Mouse (Mus musculus) gastrocnemius, postnatal 10 days (tissue): ENCODE measurements around the gene Acot5. TPM values are rescaled to one million over a fixed set of nuclear protein-coding genes. Genes with fewer than 3 reads are reported as not detected.
"Not testable (repeated sequence)": the region's sequence is repeated elsewhere in the genome, so short reads cannot be mapped to it uniquely, and the experiment has no call there.

Experiments used
- DNase-seq: peaks from one replicate; pipeline ENCODE4 v3.0.0; 2021; ENCODE audit warnings: mixed read lengths
- total RNA-seq, 2 experiments: library from RNA; stranded (reverse); gene quantifications; 2 replicates each; pipeline ENCODE4 v1.2.3; 2021

Gene Acot5
- total RNA-seq, 2 experiments from 2014 or later: 0.23 TPM

- DNase-seq: no peak
Measured at GRCm38 (mm10) chr12:84062336-84062735, 6.8 kb upstream of the Acot5 start.

GRCm38 (mm10) chr12:84063228-84063627 lies 5.9 kb upstream of the Acot5 start:
- peak; percentile 16 for DNase-seq

GRCm38 (mm10) chr12:84063833-84064232 lies 5.3 kb upstream of the Acot5 start:
- no peak for DNase-seq

- DNase-seq: no peak
Measured at GRCm38 (mm10) chr12:84064621-84065020, 4.5 kb upstream of the Acot5 start.

- DNase-seq: no peak
Measured at GRCm38 (mm10) chr12:84067752-84068151, 1.4 kb upstream of the Acot5 start.

- DNase-seq: no peak
Measured at GRCm38 (mm10) chr12:84068296-84068695, 829 bp upstream of the Acot5 start.

GRCm38 (mm10) chr12:84069582-84069981 lies 457 bp downstream of the Acot5 start:
- peak; percentile 34 for DNase-seq

- no peak for DNase-seq
Measured at GRCm38 (mm10) chr12:84071696-84072095, 2.6 kb downstream of the Acot5 start.

- DNase-seq: no peak
Measured at GRCm38 (mm10) chr12:84077371-84077990, 8.4 kb downstream of the Acot5 start.

GRCm38 (mm10) chr12:84083842-84084241 lies 14.7 kb downstream of the Acot5 start:
- no peak for DNase-seq

- DNase-seq: no peak
Measured at GRCm38 (mm10) chr12:84084581-84084980, 15.5 kb downstream of the Acot5 start.

- DNase-seq: not testable (repeated sequence)
Measured at GRCm38 (mm10) chr12:84094666-84095065, 25.5 kb downstream of the Acot5 start.

- DNase-seq: no peak
Measured at GRCm38 (mm10) chr12:84099605-84100004, 30.5 kb downstream of the Acot5 start.

- no peak for DNase-seq
Measured at GRCm38 (mm10) chr12:84100071-84100470, 30.9 kb downstream of the Acot5 start.

GRCm38 (mm10) chr12:84100604-84101492 lies 31.7 kb downstream of the Acot5 start, which contains the start of gene Acot6:
Acot6 (plus strand) TSS chr12:84100654.
- peak; percentile 55 for DNase-seq

GRCm38 (mm10) chr12:84101493-84101845 lies 32.3 kb downstream of the Acot5 start:
- no peak for DNase-seq

GRCm38 (mm10) chr12:84107012-84107411 lies 37.9 kb downstream of the Acot5 start:
- DNase-seq: no peak

GRCm38 (mm10) chr12:84107692-84108091 lies 38.6 kb downstream of the Acot5 start:
- no peak for DNase-seq

GRCm38 (mm10) chr12:84109924-84110323 lies 40.8 kb downstream of the Acot5 start:
- DNase-seq: no peak

- DNase-seq: no peak
Measured at GRCm38 (mm10) chr12:84110814-84111213, 41.7 kb downstream of the Acot5 start.

GRCm38 (mm10) chr12:84113676-84114075 lies 44.6 kb downstream of the Acot5 start:
- DNase-seq: no peak

- DNase-seq: peak; percentile 89
Measured at GRCm38 (mm10) chr12:84114153-84114994, 45.2 kb downstream of the Acot5 start, which contains the start of gene Dnal1. Dnal1 (plus strand) TSS chr12:84114366.

GRCm38 (mm10) chr12:84119584-84119983 lies 50.5 kb downstream of the Acot5 start:
- no peak for DNase-seq
